ENCODE assay signal across 37 mouse cellular contexts in the genomic region with DNA sequence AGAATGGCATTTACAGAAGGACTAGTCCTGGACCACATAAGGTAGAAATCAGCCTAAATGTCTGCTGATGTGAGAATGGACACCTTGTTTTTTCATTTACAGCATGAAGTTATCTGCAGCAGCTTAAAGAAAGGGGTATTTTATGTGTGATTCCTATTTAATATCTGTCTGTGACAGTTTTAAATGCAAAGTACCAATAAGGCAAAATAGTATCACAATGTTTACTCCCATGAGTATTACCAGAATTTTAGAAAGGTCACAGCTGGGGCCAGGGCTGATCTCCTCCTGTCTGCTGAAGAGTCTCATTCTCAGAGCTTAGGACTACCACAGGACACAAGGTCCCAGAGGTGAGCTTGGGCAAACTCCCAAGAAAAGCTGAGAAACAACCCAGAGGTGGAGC. TPM values are rescaled to one million over a fixed set of nuclear protein-coding genes. Genes with fewer than 3 reads are reported as not detected.
"Had no signal": no experiment of that assay in that cellular context is flagged by ENCODE, and none has a peak within 500 bp of the region (broad histone marks: within the 10 kb centered on the region; RNA-seq: fewer than 3 reads in every experiment).

TSS of gene Olfr1350 (plus strand) at position 301 of the 400 bp plus-strand sequence.

- ATAC-seq: forebrain, embryonic 13.5 days; forebrain, embryonic 14.5 days; forebrain, embryonic 15.5 days; forebrain, embryonic 16.5 days; forebrain, postnatal 0 days had no signal

- DNase-seq: cerebellum, adult 8-10 months; cerebellum, adult 9-10 months; cerebellum, adult 9-11 months; cerebellum, postnatal 10 days; cerebellum, postnatal 14 days; cerebellum, postnatal 25 days; cerebellum, postnatal 36 days; embryo, embryonic 11 days; forebrain, postnatal 0 days; gastrocnemius, adult 2 months; gastrocnemius, postnatal 10 days; gastrocnemius, postnatal 14 days; gastrocnemius, postnatal 25 days; gastrocnemius, postnatal 36 days; heart, adult 18-20 months; heart, adult 2 months had no signal

- H3K4me3 ChIP-seq: embryonic facial prominence, embryonic 10.5 days; embryonic facial prominence, embryonic 12.5 days; embryonic facial prominence, embryonic 13.5 days; embryonic facial prominence, embryonic 15.5 days; erythroblast, embryonic 14.5 days; forebrain, embryonic 10.5 days; forebrain, embryonic 12.5 days; forebrain, embryonic 13.5 days; forebrain, embryonic 15.5 days; gastrocnemius, adult 2 months; heart, adult 2 months had no signal

- H3K27ac ChIP-seq: embryonic facial prominence, embryonic 10.5 days; embryonic facial prominence, embryonic 12.5 days; embryonic facial prominence, embryonic 13.5 days; embryonic facial prominence, embryonic 15.5 days; forebrain, embryonic 10.5 days; forebrain, embryonic 12.5 days; forebrain, embryonic 13.5 days; forebrain, embryonic 15.5 days; gastrocnemius, adult 2 months; heart, adult 2 months had no signal

- H3K4me1 ChIP-seq: embryonic facial prominence, embryonic 10.5 days; embryonic facial prominence, embryonic 12.5 days; embryonic facial prominence, embryonic 13.5 days; embryonic facial prominence, embryonic 15.5 days; forebrain, embryonic 10.5 days; forebrain, embryonic 12.5 days; forebrain, embryonic 13.5 days; forebrain, embryonic 15.5 days had no signal

- H3K9me3 ChIP-seq: embryonic facial prominence, embryonic 13.5 days; forebrain, embryonic 15.5 days had no signal

- H3K4me2 ChIP-seq: embryonic facial prominence, embryonic 12.5 days; embryonic facial prominence, embryonic 13.5 days; embryonic facial prominence, embryonic 15.5 days; forebrain, embryonic 12.5 days; forebrain, embryonic 13.5 days; forebrain, embryonic 15.5 days had no signal

- H3K36me3 ChIP-seq: embryonic facial prominence, embryonic 10.5 days; embryonic facial prominence, embryonic 12.5 days; embryonic facial prominence, embryonic 13.5 days; embryonic facial prominence, embryonic 15.5 days; forebrain, embryonic 10.5 days; forebrain, embryonic 12.5 days; forebrain, embryonic 15.5 days had no signal

- H3K27me3 ChIP-seq: embryonic facial prominence, embryonic 12.5 days; embryonic facial prominence, embryonic 13.5 days; embryonic facial prominence, embryonic 15.5 days; forebrain, embryonic 12.5 days; forebrain, embryonic 13.5 days; forebrain, embryonic 15.5 days had no signal

- H3K9ac ChIP-seq: embryonic facial prominence, embryonic 12.5 days; embryonic facial prominence, embryonic 13.5 days; embryonic facial prominence, embryonic 15.5 days; forebrain, embryonic 12.5 days; forebrain, embryonic 13.5 days; forebrain, embryonic 15.5 days; forebrain, postnatal 0 days had no signal

RNA-seq across cellular contexts. Expression of gene Olfr1350, which starts in this region (rescaled TPM):
- total RNA-seq: common myeloid progenitor, adult 5-6 weeks; forebrain, postnatal 0 days; gastrocnemius, adult 2 months; gastrocnemius, adult 8-10 months; gastrocnemius, postnatal 10 days; gastrocnemius, postnatal 14 days; gastrocnemius, postnatal 25 days; gastrocnemius, postnatal 36 days; gastrocnemius, postnatal 4 days; granulocyte monocyte progenitor cell, adult 5-6 weeks; heart, adult 18-20 months; heart, adult 2 months; heart, adult 8-10 months had no signal
- polyA plus RNA-seq: cortical plate, adult 2 months; embryonic facial prominence, embryonic 10.5 days; embryonic facial prominence, embryonic 11.5 days; embryonic facial prominence, embryonic 12.5 days; embryonic facial prominence, embryonic 13.5 days; erythroblast, embryonic 14.5 days; forebrain, embryonic 10.5 days; forebrain, embryonic 11.5 days; forebrain, embryonic 12.5 days; forebrain, embryonic 13.5 days; forebrain, embryonic 14.5 days; forebrain, embryonic 15.5 days; forebrain, embryonic 16.5 days; forebrain, postnatal 0 days; frontal cortex, adult 2 months; gonadal fat pad, adult 2 months; heart, adult 2 months had no signal
